Mouse (Mus musculus) urinary bladder, postnatal 14 days (tissue): ENCODE data around the gene Ddi2.

Source experiments
- DNase-seq: peaks from one replicate; pipeline ENCODE4 v3.0.0; 2021; ENCODE audit warnings: low spot score

Gene Ddi2

GRCm38 (mm10) chr4:141741856-141742255 is 18.6 kb upstream of the Ddi2 start:
- DNase-seq: peak; percentile 76

GRCm38 (mm10) chr4:141738015-141738414 is 14.8 kb upstream of the Ddi2 start:
- DNase-seq: no peak

DNA sequence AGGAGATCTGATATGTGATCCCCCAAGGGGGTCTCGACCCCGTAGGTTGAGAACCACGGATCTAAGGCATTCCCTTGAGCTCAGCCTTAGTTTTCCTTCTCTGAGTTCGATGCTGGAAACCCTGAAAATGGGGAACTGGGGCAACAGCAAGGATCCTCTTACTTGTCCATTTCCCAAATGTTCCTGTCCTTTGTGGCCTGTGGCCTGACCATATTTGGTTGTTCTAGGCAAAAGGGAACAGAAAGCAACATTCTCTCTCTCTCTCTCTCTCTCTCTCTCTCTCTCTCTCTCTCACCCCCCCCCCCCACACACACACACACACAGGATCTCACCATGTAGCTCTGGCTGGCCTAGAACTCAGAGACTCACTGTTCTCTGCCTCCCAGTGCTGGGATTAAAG is 13.6 kb upstream of the Ddi2 start:
- DNase-seq: no peak

- no peak for DNase-seq
These were observed 12.0 kb upstream of the Ddi2 start for GRCm38 (mm10) chr4:141735206-141735560.

DNA sequence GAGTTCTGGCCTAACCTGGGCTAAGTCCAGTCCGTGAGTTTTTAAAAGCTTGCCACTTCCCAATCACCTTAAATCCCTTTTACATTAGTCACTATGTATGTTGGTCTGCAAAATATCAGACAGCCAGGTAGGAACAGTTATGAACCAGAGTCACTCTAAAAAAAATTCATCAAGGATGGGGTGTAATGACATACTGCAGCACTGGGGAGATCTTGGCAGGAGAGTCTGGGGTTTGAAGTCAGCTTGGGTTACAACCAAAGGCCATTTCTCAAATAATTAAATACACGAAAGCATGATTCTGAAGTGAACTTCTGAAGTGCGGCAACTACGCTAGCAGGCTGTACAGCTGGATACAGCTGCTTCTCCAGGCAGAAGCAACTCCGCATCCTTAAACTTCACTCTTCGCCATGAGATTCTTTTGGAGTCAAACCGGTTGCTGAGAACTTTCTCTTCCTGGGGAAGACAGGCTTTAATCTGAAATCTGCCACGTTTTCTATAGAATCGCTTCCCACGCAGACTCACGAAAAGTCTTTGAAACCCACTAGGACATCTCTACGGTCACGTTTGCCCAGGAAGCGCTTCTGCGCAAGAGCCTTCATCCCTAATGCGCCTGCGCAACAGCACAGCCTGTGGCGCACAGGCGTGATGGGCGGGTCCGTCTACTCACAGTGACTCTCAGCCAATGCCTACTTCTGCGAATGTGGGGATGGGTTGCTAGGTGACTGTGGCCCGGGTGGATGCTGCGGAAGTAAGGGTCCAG is 11.4 kb upstream of the Ddi2 start:
- DNase-seq: peak; percentile 92

DNA sequence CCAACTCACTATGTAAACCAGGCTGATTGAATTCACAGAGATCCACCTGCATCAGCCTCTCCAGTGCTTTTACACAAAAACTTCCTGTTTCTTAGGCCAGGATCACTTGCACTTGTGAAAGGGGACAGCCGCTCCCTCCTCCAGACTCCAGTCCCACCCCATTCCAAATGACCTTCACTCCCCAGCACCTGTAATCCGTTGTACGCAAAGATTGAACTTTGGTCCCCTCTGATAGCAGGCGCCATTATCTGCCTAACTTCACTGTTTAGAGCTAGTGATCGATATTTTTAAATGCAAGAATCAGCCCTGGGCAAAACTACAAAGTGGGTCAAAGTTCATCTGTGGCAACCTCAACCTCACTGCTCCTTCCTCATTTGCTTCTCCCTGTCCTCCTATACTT is 8.5 kb upstream of the Ddi2 start:
- no peak for DNase-seq

- DNase-seq: no peak
These were observed 7.2 kb upstream of the Ddi2 start for GRCm38 (mm10) chr4:141730401-141730800.

DNA sequence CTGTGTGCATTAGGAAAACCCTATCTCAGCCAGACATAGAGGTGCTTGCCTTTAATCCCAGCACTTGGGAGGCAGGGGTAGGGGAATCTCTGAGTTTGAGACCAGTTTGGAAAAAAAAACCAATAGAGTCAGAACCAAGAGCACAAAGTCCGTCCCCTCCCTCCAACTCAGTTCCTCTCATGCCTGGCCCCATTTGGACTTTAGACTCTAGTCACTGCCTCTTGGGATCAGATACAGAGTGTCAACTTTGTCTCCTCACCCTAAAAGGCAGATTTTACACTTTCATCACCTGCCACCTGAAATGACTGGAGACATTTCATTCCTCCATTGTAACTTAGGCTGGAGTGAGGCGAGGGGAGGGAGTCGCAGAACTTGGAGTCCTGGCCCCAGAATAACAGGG is 6.0 kb upstream of the Ddi2 start:
- no peak for DNase-seq

GRCm38 (mm10) chr4:141725738-141726137 is 2.5 kb upstream of the Ddi2 start:
- peak; percentile 58 for DNase-seq

- no peak for DNase-seq
These were observed 2.1 kb upstream of the Ddi2 start for GRCm38 (mm10) chr4:141725277-141725676.

- DNase-seq: no peak
These were observed 1.4 kb upstream of the Ddi2 start for GRCm38 (mm10) chr4:141724594-141724993.

- no peak for DNase-seq
These were observed 452 bp upstream of the Ddi2 start for GRCm38 (mm10) chr4:141723673-141724068.

GRCm38 (mm10) chr4:141721961-141722360 is 1.3 kb downstream of the Ddi2 start:
- DNase-seq: no peak

DNA sequence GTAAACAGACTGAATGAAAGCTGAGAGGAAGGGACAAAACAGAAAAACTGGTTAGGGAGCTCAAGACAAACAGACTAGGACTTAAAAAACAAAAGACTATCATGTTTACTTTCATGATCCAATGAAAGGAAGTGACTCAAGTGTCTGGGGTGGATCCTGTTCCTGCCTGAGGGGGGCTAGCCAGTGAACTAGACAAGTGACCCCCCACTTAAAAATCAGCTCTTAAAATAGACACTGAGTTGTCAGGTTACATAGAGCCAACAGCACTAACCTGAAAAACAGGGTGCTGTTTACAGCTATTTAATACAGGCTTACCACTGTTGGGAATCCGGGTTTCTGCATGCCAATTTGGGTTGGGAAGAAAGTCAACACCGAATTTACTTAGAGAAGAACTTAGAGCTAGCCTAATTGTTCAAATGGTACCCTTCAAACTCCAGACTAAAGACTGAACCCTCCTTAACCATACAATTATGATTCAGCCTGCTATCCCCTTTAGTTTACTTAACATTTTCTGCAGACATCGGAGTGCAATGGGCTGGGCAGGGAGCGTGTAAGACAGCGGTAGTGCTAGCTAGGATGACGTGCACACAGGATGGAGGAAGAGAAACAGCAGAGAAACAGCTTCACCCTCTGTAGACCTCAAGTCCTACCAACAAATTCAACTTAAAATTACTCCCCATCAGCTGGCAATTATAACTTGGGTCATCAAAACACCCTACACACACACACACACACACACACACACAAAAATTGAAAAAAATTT is 2.3 kb downstream of the Ddi2 start:
- no peak for DNase-seq

DNA sequence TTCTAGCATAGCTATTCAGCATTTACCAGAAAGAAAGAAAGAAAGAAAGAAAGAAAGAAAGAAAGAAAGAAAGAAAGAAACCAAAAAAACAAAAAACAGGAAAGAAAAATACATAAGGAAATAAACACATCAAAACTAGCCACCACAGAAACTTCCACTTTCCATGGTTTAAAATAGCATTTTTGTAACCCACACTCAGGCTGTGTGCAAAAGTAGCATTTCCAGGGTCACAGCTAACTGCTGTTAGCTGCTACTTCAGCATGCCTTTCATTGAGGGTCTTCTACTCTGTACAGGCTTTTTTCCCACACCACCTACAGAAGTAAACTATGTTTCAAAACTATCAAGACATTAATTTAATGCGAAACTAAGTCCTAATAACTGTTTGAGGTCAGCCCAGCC is 3.9 kb downstream of the Ddi2 start:
- DNase-seq: no peak

- DNase-seq: no peak
These were observed 5.6 kb downstream of the Ddi2 start for GRCm38 (mm10) chr4:141717633-141718032.

- no peak for DNase-seq
These were observed 8.2 kb downstream of the Ddi2 start for GRCm38 (mm10) chr4:141715027-141715426.

- DNase-seq: no peak
These were observed 9.5 kb downstream of the Ddi2 start for GRCm38 (mm10) chr4:141713598-141714142.

- no peak for DNase-seq
These were observed 12.0 kb downstream of the Ddi2 start for GRCm38 (mm10) chr4:141711250-141711649.

GRCm38 (mm10) chr4:141708971-141709370 is 14.2 kb downstream of the Ddi2 start:
- DNase-seq: no peak

DNA sequence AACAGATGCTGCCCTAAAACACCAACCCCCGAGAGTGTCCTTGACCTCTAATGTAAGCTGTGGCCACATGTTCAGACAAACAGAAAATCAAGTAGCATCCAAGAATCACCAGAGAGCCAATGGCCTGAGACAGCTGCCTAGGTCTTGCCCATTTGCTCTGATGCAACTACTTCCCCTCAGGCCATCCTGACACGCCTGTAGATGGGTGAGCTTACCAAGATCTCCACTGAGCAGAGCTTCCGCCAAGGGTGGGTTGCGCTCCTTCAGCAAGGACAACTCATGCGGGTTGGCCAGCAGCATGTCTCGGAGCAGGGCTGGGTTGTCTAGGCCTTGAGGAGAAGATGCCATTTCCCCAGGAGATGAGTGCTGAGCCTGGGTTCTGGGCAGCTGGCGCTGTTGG is 15.2 kb downstream of the Ddi2 start:
- DNase-seq: no peak

GRCm38 (mm10) chr4:141705331-141705730 is 17.9 kb downstream of the Ddi2 start:
- no peak for DNase-seq

DNA sequence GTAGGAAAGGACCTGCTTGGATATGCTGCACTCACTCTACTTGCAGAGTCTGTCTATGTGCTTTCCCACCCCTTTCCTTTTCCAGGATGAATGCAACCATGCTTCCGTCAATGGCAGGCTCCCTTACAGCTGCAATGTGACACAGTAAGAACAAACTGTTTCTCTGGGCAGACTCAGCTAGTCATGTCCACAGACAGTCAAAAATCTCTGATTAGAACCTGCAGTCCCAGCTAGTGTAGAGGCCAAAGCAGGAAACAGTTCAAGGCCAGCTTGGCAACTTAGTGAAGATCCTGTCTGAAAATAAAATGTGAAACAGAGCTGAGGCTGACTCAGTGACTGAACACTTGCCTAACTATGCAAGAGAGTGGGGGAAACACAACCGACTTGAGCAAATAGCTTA is 18.6 kb downstream of the Ddi2 start:
- DNase-seq: no peak
